Comparison of ENCODE assay signal across 7 mouse cellular contexts in the genomic region with DNA sequence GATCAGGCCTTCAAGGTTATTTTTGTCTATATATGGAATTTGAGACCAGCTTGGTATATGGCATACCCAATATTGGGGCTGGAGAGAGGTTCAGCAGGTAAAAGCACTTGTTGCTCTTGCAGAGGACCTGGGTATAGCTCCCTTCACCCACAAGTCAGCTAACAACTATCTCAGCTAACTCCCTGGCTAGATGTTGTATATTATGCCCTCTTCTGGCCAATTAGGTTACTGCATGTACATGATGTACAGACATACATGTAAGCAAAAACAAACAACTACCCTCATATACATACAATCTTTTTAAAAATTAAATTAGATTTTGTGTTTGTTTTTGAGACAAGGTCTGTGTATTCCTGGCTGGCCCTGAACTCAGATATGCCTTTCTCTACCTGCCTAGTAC. TPM values are rescaled to one million over a fixed set of nuclear protein-coding genes. Genes with fewer than 3 reads are reported as not detected.
DNase-seq lines count a peak whose midpoint lies in the region; ATAC-seq lines count a peak whose summit lies in the region.

No protein-coding gene starts in this region.

- H3K4me1 ChIP-seq in hindbrain, embryonic 13.5 days (replicated peaks), result peaks cover 22% of the 10 kb centered on the region

- no peaks in the 10 kb centered on the region for H3K27me3 ChIP-seq in hindbrain, embryonic 13.5 days

- peak overlapping the region; percentile 88 for H3K4me2 ChIP-seq in hindbrain, embryonic 13.5 days

- peaks cover 38% of the 10 kb centered on the region for H3K36me3 ChIP-seq in hindbrain, embryonic 13.5 days

- H3K9me3 ChIP-seq in hindbrain, embryonic 13.5 days, result no peaks in the 10 kb centered on the region

- H3K4me3 ChIP-seq in hindbrain, embryonic 13.5 days, result peak overlapping the region; percentile 90

- H3K27ac ChIP-seq in hindbrain, embryonic 13.5 days, result no peak overlapping the region

- peak; percentile 67 for DNase-seq in thymus, postnatal 0 days (ENCODE audit: low spot score)
- DNase-seq in thymus, postnatal 25 days, result no peak
- DNase-seq in c-Kit-positive CD71-positive TER-119-positive erythroid progenitor cells, embryonic 14.5 days (ENCODE audit: low spot score), result peak; percentile 73
- DNase-seq in mesoderm, embryonic 11.5 days (ENCODE audit: low read depth, low spot score), result peak; percentile 65
- no peak for DNase-seq in right cerebral cortex, adult 18-20 months
- no peak for DNase-seq in right cerebral cortex, postnatal 25 days

- no peak overlapping the region for H3K9ac ChIP-seq in hindbrain, embryonic 13.5 days

- ATAC-seq in hindbrain, embryonic 13.5 days (ENCODE audit: low FRiP score), result no peak

RNA-seq across cellular contexts. Expression of a gene that starts 1.7 kb away (rescaled TPM):
- polyA plus RNA-seq in thymus, postnatal 0 days (2015; fragmentation: Nextera tagmentation; extraction: Ambion mirVana), result 429 and 466 TPM in 2 replicates
- 437 and 458 TPM in 2 replicates for polyA plus RNA-seq in hindbrain, embryonic 13.5 days (2015; fragmentation: Nextera tagmentation; extraction: Ambion mirVana)

RNA-seq across cellular contexts. Expression of a gene that starts 2.4 kb away (rescaled TPM):
- polyA plus RNA-seq in thymus, postnatal 0 days (2015; fragmentation: Nextera tagmentation; extraction: Ambion mirVana), result 11.6 and 15.4 TPM in 2 replicates
- polyA plus RNA-seq in hindbrain, embryonic 13.5 days (2015; fragmentation: Nextera tagmentation; extraction: Ambion mirVana), result 25.6 and 26.5 TPM in 2 replicates

RNA-seq across cellular contexts. Expression of a gene that starts 29.6 kb away (rescaled TPM):
- 66.9 and 72.4 TPM in 2 replicates for polyA plus RNA-seq in thymus, postnatal 0 days (2015; fragmentation: Nextera tagmentation; extraction: Ambion mirVana)
- polyA plus RNA-seq in hindbrain, embryonic 13.5 days (2015; fragmentation: Nextera tagmentation; extraction: Ambion mirVana), result 78.6 and 80.2 TPM in 2 replicates

RNA-seq across cellular contexts. Expression of a gene that starts 53.2 kb away (rescaled TPM):
- polyA plus RNA-seq in thymus, postnatal 0 days (2015; fragmentation: Nextera tagmentation; extraction: Ambion mirVana), result 13.2 and 15.6 TPM in 2 replicates
- 24.4 and 24.9 TPM in 2 replicates for polyA plus RNA-seq in hindbrain, embryonic 13.5 days (2015; fragmentation: Nextera tagmentation; extraction: Ambion mirVana)

Comparison
In these comparisons a context has a peak if more than half of its experiments do, and no peak if none do; other contexts are left out.
1. DNase-seq: peak in thymus, postnatal 0 days (single experiment), c-Kit-positive CD71-positive TER-119-positive erythroid progenitor cells, embryonic 14.5 days (single experiment) and mesoderm, embryonic 11.5 days (single experiment); none in thymus, postnatal 25 days (single experiment), right cerebral cortex, adult 18-20 months (single experiment) and right cerebral cortex, postnatal 25 days (single experiment).